Mouse (Mus musculus) midbrain, embryonic 12.5 days (tissue): ENCODE data around the gene Trappc2l. TPM values are rescaled to one million over a fixed set of nuclear protein-coding genes. Genes with fewer than 3 reads are reported as not detected.
A peak's percentile ranks its signal among the peaks of the same experiment; 100 is the strongest.

Experiments
- ATAC-seq: fragments of 200-750 bp; cut with Nextera tagmentation; 2 replicates; pipeline ENCODE4 v1.8.0; 2017; ENCODE audit warnings: low read depth, moderate TSS enrichment, moderate library complexity; ENCODE audit not compliant: low FRiP score
- H3K27ac ChIP-seq: fragments of 300-500 bp; sonication (generic); replicated peaks from 2 replicates; pipeline ENCODE4 v1.5.1; 2016; ENCODE audit warnings: mild to moderate bottlenecking
- H3K27me3 ChIP-seq: fragments of 300-500 bp; sonication (generic); 2 replicates; pipeline ENCODE4 v1.6.1; 2016; ENCODE audit warnings: mild to moderate bottlenecking
- H3K36me3 ChIP-seq: fragments of 300-500 bp; sonication (generic); 2 replicates; pipeline ENCODE4 v1.6.1; 2016
- H3K4me1 ChIP-seq: fragments of 300-500 bp; sonication (generic); 2 replicates; pipeline ENCODE4 v1.6.1; 2016
- H3K4me2 ChIP-seq: fragments of 300-500 bp; sonication (generic); replicated peaks from 2 replicates; pipeline ENCODE4 v1.6.1; 2016; ENCODE audit warnings: mild to moderate bottlenecking, moderate library complexity
- H3K4me3 ChIP-seq: fragments of 300-500 bp; sonication (generic); 2 replicates; pipeline ENCODE4 v1.5.1; 2016; ENCODE audit warnings: mild to moderate bottlenecking
- H3K9ac ChIP-seq: fragments of 300-500 bp; sonication (generic); replicated peaks from 2 replicates; pipeline ENCODE4 v1.6.1; 2016; ENCODE audit warnings: mild to moderate bottlenecking, moderate library complexity
- H3K9me3 ChIP-seq: fragments of 300-500 bp; sonication (generic); 2 replicates; pipeline ENCODE4 v1.6.1; 2016; ENCODE audit warnings: mild to moderate bottlenecking
- WGBS: fragments of 180-500 bp; shearing (Covaris S2); methylation state at CpG from one replicate; pipeline ENCODE4 v1.1.7; 2016; 5-methylcytosine and 5-hydroxymethylcytosine counted together
- polyA plus RNA-seq: library from polyadenylated mRNA; unstranded; fragments of >200 nt; fragmentation: Nextera tagmentation; extraction: Ambion mirVana; gene quantifications from 2 replicates; pipeline ENCODE4 v1.2.1, GENCODE M21; 2016

The Trappc2l gene
- polyA plus RNA-seq, 1 experiment from 2014 or later, result 57.5 TPM

GRCm38 (mm10) chr8:122586171-122586570 lies 25.3 kb upstream of the Trappc2l start:
- Histone ChIP-seq H3K27ac (no peak overlapping the region), H3K4me2 (no peak overlapping the region), H3K27me3 (no peaks in the 10 kb centered on the region), H3K36me3 (no peaks in the 10 kb centered on the region), H3K4me1 (peaks cover 5% of the 10 kb centered on the region; the same call in 1 of the 2 replicates), H3K9ac (no peak overlapping the region), H3K9me3 (no peaks in the 10 kb centered on the region), H3K4me3 (no peak overlapping the region)
- WGBS, result 62% methylated on average over 7 of the region's 7 CpGs
- no peak for ATAC-seq

DNA sequence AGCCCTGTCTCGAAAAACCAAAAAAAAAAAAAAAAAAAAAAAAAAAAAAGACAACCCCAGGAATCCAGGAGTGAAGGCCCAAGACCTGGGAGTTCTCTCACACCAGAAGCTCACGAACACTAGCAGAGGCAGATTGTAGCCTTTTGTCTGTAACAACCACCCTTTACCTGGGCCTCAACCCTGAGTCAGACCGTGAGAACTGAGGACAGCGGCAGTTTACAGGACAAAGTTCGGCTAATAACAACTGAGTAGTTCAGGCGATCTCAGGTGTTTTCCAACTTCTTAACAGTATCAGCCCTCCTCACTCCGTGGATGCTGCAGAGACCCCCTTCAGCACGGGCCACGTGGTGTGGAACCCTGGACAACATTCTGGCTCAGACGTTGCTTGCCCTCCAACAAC lies 24.7 kb upstream of the Trappc2l start:
- WGBS, result 90% methylated on average over 10 of the region's 10 CpGs
- Histone ChIP-seq H3K4me3 (no peak overlapping the region), H3K27me3 (no peaks in the 10 kb centered on the region), H3K36me3 (no peaks in the 10 kb centered on the region), H3K9me3 (no peaks in the 10 kb centered on the region), H3K27ac (no peak overlapping the region), H3K4me2 (no peak overlapping the region), H3K9ac (no peak overlapping the region), H3K4me1 (peaks cover 5% of the 10 kb centered on the region; the same call in 1 of the 2 replicates)
- no peak for ATAC-seq

- no peaks in the 10 kb centered on the region for H3K9me3 ChIP-seq
- ATAC-seq, result no peak
- no peak overlapping the region for H3K9ac ChIP-seq
- H3K4me1 ChIP-seq, result no peaks in the 10 kb centered on the region
- H3K36me3 ChIP-seq, result no peaks in the 10 kb centered on the region
- H3K4me2 ChIP-seq, result no peak overlapping the region
- 82% methylated on average over 12 of the region's 12 CpGs for WGBS
- no peak overlapping the region for H3K4me3 ChIP-seq
- H3K27me3 ChIP-seq, result no peaks in the 10 kb centered on the region
- H3K27ac ChIP-seq, result no peak overlapping the region
Observed at GRCm38 (mm10) chr8:122593240-122593639, 18.2 kb upstream of the Trappc2l start.

DNA sequence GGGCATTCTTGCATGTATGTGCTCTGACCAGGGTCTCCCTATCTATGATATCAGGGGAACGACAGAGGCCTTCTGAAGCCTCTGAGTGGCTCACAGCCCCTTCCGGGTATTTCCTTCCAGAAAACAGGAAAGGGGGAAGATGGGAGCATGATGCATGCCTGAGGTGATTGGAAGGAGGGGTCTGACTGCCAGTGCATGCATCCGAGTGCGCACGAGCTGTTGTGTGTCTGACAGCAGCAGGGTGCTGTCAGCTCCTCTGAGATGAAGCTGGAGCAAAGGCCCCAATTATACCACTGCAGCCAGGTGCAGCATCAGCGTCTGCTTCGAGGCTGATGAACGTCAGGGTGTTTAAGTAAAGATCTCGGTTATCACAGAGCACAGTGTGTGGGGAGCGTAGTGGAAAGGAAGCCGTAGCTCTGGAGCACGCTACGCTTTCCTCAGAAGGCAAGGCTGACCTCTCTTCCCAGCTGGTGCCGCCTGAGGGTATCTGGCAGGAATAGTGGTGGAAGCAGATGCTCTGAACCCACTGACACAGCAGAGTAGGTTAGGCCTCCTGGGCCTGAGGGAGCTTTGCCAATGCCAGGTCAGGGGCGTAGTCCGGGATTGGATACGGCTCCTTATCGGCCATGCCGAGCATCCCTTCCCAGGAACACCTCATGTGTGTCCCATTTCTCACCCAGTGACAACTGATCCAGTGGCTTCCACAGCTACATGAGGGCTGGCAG lies 17.5 kb upstream of the Trappc2l start:
- H3K4me1 ChIP-seq, result no peaks in the 10 kb centered on the region
- WGBS, result 85% methylated on average over 19 of the region's 19 CpGs
- ATAC-seq, result no peak
- H3K4me2 ChIP-seq, result no peak overlapping the region
- H3K4me3 ChIP-seq, result no peak overlapping the region
- H3K27me3 ChIP-seq, result no peaks in the 10 kb centered on the region
- H3K9me3 ChIP-seq, result no peaks in the 10 kb centered on the region
- H3K27ac ChIP-seq, result no peak overlapping the region
- 0 out of 2 replicates have a peak, but pooled peaks cover 1% of the 10 kb centered on the region for H3K36me3 ChIP-seq
- no peak overlapping the region for H3K9ac ChIP-seq

DNA sequence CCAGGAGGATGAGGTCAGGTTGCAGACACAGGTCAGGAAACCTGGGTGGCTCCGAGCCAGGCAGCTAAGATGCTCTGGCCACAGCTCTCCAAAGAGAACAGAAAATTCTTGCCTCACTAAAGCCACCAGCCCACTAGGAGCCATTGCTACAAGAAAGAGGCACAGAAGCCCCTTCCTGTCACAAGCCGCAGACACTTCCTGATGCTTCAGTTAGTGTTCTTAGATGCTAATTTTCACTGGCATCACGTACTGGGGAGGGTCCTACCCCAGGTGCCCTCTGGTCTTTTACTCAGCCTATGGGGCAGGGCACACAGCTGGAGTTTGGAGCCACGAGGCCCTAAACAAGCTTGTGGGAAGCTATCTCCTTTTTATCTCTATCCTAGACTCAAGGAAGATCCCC lies 15.4 kb upstream of the Trappc2l start:
- H3K27me3 ChIP-seq, result no peaks in the 10 kb centered on the region
- WGBS, result 48% methylated on average over 4 of the region's 4 CpGs

DNA sequence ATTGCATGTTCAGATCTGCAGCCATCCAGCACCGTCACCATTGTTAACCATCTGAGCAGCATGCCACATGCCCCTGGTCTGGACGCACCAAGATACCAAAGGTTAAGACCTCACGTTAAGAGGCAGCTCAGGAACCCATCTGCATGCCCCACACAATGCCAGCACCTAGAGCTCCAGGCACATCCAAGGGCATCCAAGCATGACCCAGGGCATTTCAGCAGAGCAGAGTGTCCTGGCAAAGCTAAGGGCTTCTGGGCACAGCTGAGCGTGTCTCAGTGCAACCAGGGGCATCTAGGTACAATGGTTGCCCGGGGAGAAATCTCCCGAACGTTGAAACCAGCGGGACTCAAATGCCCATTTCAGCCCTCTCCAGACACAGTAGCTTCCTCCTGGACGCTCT lies 10.8 kb upstream of the Trappc2l start:
- Histone ChIP-seq H3K27ac (no peak overlapping the region), H3K4me3 (no peak overlapping the region)
- no peak for ATAC-seq

More for the DNA sequence above, 15.4 kb upstream of the Trappc2l start:
- H3K4me1 ChIP-seq, result no peaks in the 10 kb centered on the region
- H3K4me3 ChIP-seq, result no peak overlapping the region
- H3K9me3 ChIP-seq, result no peaks in the 10 kb centered on the region
- 0 out of 2 replicates have a peak, but pooled peaks cover 3% of the 10 kb centered on the region for H3K36me3 ChIP-seq
- H3K4me2 ChIP-seq, result no peak overlapping the region
- H3K27ac ChIP-seq, result no peak overlapping the region
- no peak for ATAC-seq
- no peak overlapping the region for H3K9ac ChIP-seq

DNA sequence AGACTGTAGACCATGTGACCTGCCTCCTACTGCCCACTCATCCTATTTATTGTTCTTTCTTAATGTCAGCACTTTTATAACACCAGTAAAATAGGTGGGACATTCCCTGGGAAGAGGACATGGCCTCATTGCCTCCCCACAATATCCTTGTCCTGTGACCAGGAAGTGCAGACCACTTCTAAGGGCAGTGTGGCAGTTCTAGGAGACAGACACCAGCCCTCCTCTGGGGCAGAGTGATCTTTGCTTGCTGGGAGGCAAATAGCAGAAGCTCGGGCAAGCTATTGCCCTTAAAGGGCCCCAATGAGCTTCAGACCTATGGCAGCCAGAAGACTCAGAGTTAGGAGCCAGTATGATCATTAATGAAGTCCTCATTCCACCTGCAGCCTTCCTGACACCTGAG lies 6.8 kb upstream of the Trappc2l start:
- Histone ChIP-seq H3K9me3 (no peaks in the 10 kb centered on the region), H3K27ac (no peak overlapping the region), H3K4me2 (no peak overlapping the region), H3K4me1 (no peaks in the 10 kb centered on the region), H3K9ac (no peak overlapping the region), H3K36me3 (no peaks in the 10 kb centered on the region), H3K4me3 (no peak overlapping the region), H3K27me3 (no peaks in the 10 kb centered on the region; the same call in 1 of the 2 replicates)
- no peak for ATAC-seq
- 77% methylated on average over 1 of the region's 1 CpGs for WGBS

More for the DNA sequence above, 10.8 kb upstream of the Trappc2l start:
- H3K9me3 ChIP-seq, result no peaks in the 10 kb centered on the region
- H3K9ac ChIP-seq, result no peak overlapping the region
- no peak overlapping the region for H3K4me2 ChIP-seq
- no peaks in the 10 kb centered on the region; the same call in 1 of the 2 replicates for H3K27me3 ChIP-seq
- 0 out of 2 replicates have a peak, but pooled peaks cover 3% of the 10 kb centered on the region for H3K36me3 ChIP-seq
- no peaks in the 10 kb centered on the region for H3K4me1 ChIP-seq
- 90% methylated on average over 9 of the region's 9 CpGs for whole genome bisulfite sequencing

GRCm38 (mm10) chr8:122605367-122605766 lies 6.1 kb upstream of the Trappc2l start:
- 86% methylated on average over 4 of the region's 4 CpGs for WGBS
- no peak for ATAC-seq
- no peaks in the 10 kb centered on the region; the same call in 1 of the 2 replicates for H3K27me3 ChIP-seq

DNA sequence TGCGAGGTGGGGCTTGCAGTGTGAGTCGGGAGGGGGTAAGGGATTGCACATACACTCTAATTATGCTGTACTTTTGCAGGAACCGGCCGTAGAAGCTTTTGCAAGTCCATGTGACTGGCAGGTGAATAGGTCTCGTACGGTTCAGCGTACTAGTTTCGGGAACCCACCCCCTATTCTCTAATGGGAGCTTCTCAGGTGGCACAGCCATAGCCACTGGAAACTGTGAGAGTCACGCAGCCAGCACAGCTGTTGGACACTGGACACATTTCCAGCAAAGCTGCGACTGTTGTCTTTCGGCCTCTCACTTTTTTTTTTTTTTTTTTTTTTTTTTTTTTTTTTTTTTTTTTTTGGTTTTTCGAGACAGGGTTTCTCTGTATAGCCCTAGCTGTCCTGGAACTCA lies 4.6 kb upstream of the Trappc2l start:
- WGBS, result 90% methylated on average over 11 of the region's 12 CpGs
- no peak overlapping the region for H3K27ac ChIP-seq
- no peak overlapping the region for H3K4me3 ChIP-seq
- H3K4me1 ChIP-seq, result peaks cover 9% of the 10 kb centered on the region
- no peak overlapping the region for H3K4me2 ChIP-seq
- no peak overlapping the region for H3K9ac ChIP-seq
- no peaks in the 10 kb centered on the region for H3K9me3 ChIP-seq
- no peaks in the 10 kb centered on the region for H3K36me3 ChIP-seq
- ATAC-seq, result no peak
- H3K27me3 ChIP-seq, result no peaks in the 10 kb centered on the region; the same call in 1 of the 2 replicates

More at GRCm38 (mm10) chr8:122605367-122605766, 6.1 kb upstream of the Trappc2l start:
- Histone ChIP-seq H3K36me3 (no peaks in the 10 kb centered on the region), H3K9me3 (no peaks in the 10 kb centered on the region), H3K4me2 (no peak overlapping the region), H3K9ac (no peak overlapping the region), H3K27ac (no peak overlapping the region), H3K4me3 (no peak overlapping the region), H3K4me1 (peaks cover 1% of the 10 kb centered on the region)

GRCm38 (mm10) chr8:122610209-122610608 lies 1.2 kb upstream of the Trappc2l start:
- H3K27ac ChIP-seq, result no peak overlapping the region

GRCm38 (mm10) chr8:122610612-122611277 lies 695 bp upstream of the Trappc2l start:
- peaks cover 18% of the 10 kb centered on the region for H3K4me1 ChIP-seq
- no peaks in the 10 kb centered on the region for H3K27me3 ChIP-seq
- peak overlapping the region; percentile 67 for H3K9ac ChIP-seq
- peak overlapping the region; percentile 68 for H3K27ac ChIP-seq
- 0 out of 2 replicates have a peak, but pooled peaks have one; percentile 3 for ATAC-seq
- H3K4me3 ChIP-seq, result peak overlapping the region; percentile 74
- WGBS, result 2% methylated on average over 20 of the region's 20 CpGs
- 0 out of 2 replicates have a peak, but pooled peaks cover 9% of the 10 kb centered on the region for H3K36me3 ChIP-seq
- H3K4me2 ChIP-seq, result peak overlapping the region; percentile 88
- H3K9me3 ChIP-seq, result no peaks in the 10 kb centered on the region

More at GRCm38 (mm10) chr8:122610209-122610608, 1.2 kb upstream of the Trappc2l start:
- peaks cover 18% of the 10 kb centered on the region for H3K4me1 ChIP-seq
- 0 out of 2 replicates have a peak, but pooled peaks cover 4% of the 10 kb centered on the region for H3K36me3 ChIP-seq
- no peak overlapping the region; the same call in 1 of the 2 replicates for H3K9ac ChIP-seq
- H3K4me2 ChIP-seq, result peak overlapping the region; percentile 88; the same call in 1 of the 2 replicates
- H3K27me3 ChIP-seq, result no peaks in the 10 kb centered on the region
- no peak for ATAC-seq
- no peak overlapping the region for H3K4me3 ChIP-seq
- H3K9me3 ChIP-seq, result no peaks in the 10 kb centered on the region
- 43% methylated on average over 4 of the region's 4 CpGs for WGBS
